Mouse (Mus musculus) midbrain, embryonic 10.5 days (tissue): Measurements from ENCODE around the gene Gdap1l1. TPM values are rescaled to one million over a fixed set of nuclear protein-coding genes. Genes with fewer than 3 reads are reported as not detected.
"Not testable (repeated sequence)": the region's sequence is repeated elsewhere in the genome, so short reads cannot be mapped to it uniquely, and the experiment has no call there.

Source experiments
- DNase-seq: peaks from one replicate; pipeline ENCODE4 v3.0.0-alpha.2; 2017; ENCODE audit warnings: low spot score
- H3K27ac ChIP-seq: fragments of 300-500 bp; sonication (generic); replicated peaks from 2 replicates; pipeline ENCODE4 v1.5.1; 2016; ENCODE audit warnings: mild to moderate bottlenecking
- H3K27me3 ChIP-seq: fragments of 300-500 bp; sonication (generic); 2 replicates; pipeline ENCODE4 v1.6.1; 2016; ENCODE audit warnings: low read depth, mild to moderate bottlenecking; ENCODE audit not compliant: poor library complexity, severe bottlenecking
- H3K36me3 ChIP-seq: fragments of 300-500 bp; sonication (generic); 2 replicates; pipeline ENCODE4 v1.6.1; 2016; ENCODE audit warnings: mild to moderate bottlenecking, moderate library complexity
- H3K4me1 ChIP-seq: fragments of 300-500 bp; sonication (generic); 2 replicates; pipeline ENCODE4 v1.6.1; 2016
- H3K4me3 ChIP-seq: fragments of 300-500 bp; sonication (generic); 2 replicates; pipeline ENCODE4 v1.5.1; 2016; ENCODE audit warnings: mild to moderate bottlenecking, moderate library complexity
- H3K9me3 ChIP-seq: fragments of 300-500 bp; sonication (generic); replicated peaks from 2 replicates; pipeline ENCODE4 v1.6.1; 2016; ENCODE audit warnings: mild to moderate bottlenecking
- WGBS: fragments of 180-500 bp; shearing (Covaris S2); methylation state at CpG from one replicate; pipeline ENCODE4 v1.1.7; 2016; 5-methylcytosine and 5-hydroxymethylcytosine counted together
- polyA plus RNA-seq: library from polyadenylated mRNA; unstranded; fragments of >200 nt; fragmentation: Nextera tagmentation; extraction: Ambion mirVana; gene quantifications from 2 replicates; pipeline ENCODE4 v1.2.1, GENCODE M21; 2016

The Gdap1l1 gene
- polyA plus RNA-seq: 20.0 and 30.2 TPM in 2 replicates

DNA sequence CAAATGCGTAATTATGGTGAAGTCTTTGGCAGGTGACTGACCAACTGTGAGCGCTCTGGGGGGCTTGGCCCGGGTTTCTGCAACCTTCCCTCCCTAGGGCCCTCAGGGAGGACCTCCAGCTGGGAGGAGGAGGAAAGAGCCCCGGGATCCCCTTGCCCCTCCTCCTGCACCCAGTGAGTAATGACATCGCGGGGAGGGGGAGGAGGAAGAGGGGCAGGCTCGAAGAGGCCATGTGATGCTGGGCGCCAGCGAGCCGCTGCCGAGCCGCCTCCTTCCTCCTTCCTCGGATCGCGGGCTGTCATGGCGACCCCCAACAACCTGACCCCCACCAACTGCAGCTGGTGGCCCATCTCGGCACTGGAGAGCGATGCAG lies at the start of gene Gdap1l1:
TSS of gene Gdap1l1 (plus strand) at position 231 of the 373 bp plus-strand sequence.
- no peaks in the 10 kb centered on the region for H3K9me3 ChIP-seq
- peak within 1 kb of the TSS; percentile 82 for H3K4me3 ChIP-seq
- H3K4me1 ChIP-seq: peaks cover 33% of the 10 kb centered on the region
- H3K27me3 ChIP-seq: peaks cover 23% of the 10 kb centered on the region
- peak within 1 kb of the TSS; percentile 86 for H3K27ac ChIP-seq
- DNase-seq: peak; percentile 55
- no peaks in the 10 kb centered on the region for H3K36me3 ChIP-seq
- WGBS: under 1% methylated on average over 18 of the region's 18 CpGs

DNA sequence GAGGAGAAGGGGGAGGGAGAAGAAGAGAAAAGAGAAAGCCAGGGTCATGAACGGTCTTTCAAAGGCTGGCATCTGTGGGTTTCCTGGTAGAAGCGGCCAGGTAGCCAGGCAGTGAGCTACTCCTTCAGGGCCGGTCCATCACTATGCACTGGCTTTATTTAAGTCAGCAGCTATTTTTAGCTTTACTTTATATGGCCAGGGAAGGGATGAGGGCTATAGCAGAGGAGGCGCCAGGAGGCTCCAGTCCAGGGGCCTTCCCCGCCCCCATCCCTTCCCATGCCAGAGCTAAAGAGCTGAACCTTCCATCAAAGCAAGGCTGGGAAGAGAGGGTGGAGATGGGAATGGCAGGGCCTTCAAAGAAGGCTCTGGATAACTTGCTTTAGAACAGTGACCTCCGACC lies 45.8 kb upstream of the Gdap1l1 start:
- Histone ChIP-seq H3K4me1 (peaks cover 6% of the 10 kb centered on the region), H3K27ac (no peak overlapping the region), H3K9me3 (no peaks in the 10 kb centered on the region; the same call in 1 of the 2 replicates), H3K4me3 (no peak overlapping the region), H3K27me3 (no peaks in the 10 kb centered on the region), H3K36me3 (no peaks in the 10 kb centered on the region)
- no peak for DNase-seq
- 88% methylated on average over 6 of the region's 6 CpGs for WGBS

DNA sequence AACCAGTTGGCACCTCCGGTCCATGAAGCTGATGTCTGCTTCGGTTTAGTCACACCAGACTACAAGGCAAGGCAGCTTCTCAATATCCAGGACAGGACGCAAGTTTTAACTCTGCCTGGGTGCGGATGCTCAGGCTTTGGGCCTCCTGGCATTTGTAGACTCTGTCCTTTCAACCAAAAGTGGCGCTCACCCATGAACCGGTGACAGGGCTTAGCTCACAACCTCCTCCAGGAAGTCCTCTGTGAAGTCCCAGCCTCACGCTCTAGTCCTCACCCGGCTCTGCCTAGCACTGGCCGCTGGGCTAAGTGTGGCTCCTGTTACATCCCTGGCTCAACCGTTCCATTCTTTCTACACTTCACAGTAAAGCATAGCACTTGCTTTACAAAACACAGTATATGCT lies 45.0 kb upstream of the Gdap1l1 start:
- no peak overlapping the region for H3K27ac ChIP-seq
- no peaks in the 10 kb centered on the region for H3K36me3 ChIP-seq
- no peak for DNase-seq
- 93% methylated on average over 10 of the region's 10 CpGs for WGBS
- H3K9me3 ChIP-seq: no peaks in the 10 kb centered on the region
- H3K4me1 ChIP-seq: peaks cover 14% of the 10 kb centered on the region
- H3K27me3 ChIP-seq: no peaks in the 10 kb centered on the region
- no peak overlapping the region for H3K4me3 ChIP-seq

DNA sequence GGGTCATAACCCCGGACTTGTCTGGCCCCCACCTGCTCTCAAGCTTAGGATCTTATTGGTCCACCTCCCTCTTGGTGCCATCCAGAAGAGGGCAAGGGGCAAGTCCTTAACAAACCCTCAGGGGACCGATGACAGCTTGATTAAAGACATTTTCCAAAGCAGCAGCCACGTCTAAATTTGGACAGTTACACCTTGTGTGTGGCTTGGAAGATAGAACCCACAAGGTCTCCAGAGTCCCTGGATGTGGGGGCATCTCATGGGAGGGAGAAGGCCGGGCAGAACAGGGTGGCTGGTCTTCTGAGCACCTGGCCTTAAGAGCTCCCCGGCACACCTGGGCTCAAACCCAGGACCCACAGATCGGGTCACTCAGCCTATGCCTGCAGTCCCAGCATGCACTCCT lies 44.3 kb upstream of the Gdap1l1 start:
- Histone ChIP-seq H3K27ac (no peak overlapping the region), H3K36me3 (no peaks in the 10 kb centered on the region), H3K9me3 (no peaks in the 10 kb centered on the region), H3K4me1 (peaks cover 19% of the 10 kb centered on the region), H3K27me3 (no peaks in the 10 kb centered on the region), H3K4me3 (no peak overlapping the region)
- no peak for DNase-seq
- WGBS: 81% methylated on average over 6 of the region's 6 CpGs

DNA sequence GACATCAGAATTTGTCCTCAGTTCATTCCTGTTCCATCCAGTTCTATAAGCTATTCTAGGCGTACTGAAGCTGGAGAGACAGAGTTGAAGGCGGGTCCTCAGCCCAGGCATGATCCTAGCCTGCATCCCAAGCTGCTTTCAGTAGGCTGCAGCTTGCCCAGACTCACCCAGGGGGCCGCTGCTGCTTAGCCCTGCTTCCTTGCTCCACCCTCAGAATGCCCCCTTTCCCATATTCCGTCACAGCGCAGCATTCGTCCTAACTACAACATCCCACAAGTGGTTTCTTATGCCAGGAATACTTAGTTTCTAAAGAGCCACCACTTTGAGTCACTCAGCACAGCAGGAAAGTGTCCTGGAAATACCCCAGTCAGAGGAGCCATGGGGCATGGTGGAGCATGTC lies 43.3 kb upstream of the Gdap1l1 start:
- Histone ChIP-seq H3K4me3 (no peak overlapping the region), H3K27ac (no peak overlapping the region), H3K27me3 (no peaks in the 10 kb centered on the region), H3K36me3 (no peaks in the 10 kb centered on the region), H3K9me3 (no peaks in the 10 kb centered on the region), H3K4me1 (peaks cover 19% of the 10 kb centered on the region)
- no peak for DNase-seq
- 83% methylated on average over 6 of the region's 6 CpGs for WGBS

DNA sequence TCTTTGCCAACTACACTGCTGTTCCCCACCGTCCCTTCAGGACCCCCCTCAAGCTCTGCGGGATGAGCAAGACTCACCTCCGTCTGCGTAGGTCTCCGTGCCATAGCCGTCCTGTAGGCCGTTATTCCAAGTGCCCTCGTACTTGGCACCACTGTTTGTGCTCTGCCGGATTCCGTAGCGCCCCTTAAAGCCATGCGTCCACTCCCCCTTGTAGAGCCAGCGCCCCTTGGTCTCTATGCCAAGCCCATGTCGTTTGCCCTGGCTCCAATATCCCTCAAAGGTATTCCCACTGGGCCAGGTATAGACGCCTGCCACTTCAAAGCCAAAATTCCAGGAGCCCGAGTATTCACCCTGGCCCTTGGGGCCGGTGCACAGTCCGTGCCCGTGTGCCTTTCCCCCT lies 41.2 kb upstream of the Gdap1l1 start:
- DNase-seq: no peak
- Histone ChIP-seq H3K4me3 (no peak overlapping the region), H3K4me1 (peaks cover 19% of the 10 kb centered on the region), H3K9me3 (no peaks in the 10 kb centered on the region), H3K36me3 (no peaks in the 10 kb centered on the region), H3K27ac (no peak overlapping the region), H3K27me3 (no peaks in the 10 kb centered on the region)
- 95% methylated on average over 19 of the region's 19 CpGs for WGBS

DNA sequence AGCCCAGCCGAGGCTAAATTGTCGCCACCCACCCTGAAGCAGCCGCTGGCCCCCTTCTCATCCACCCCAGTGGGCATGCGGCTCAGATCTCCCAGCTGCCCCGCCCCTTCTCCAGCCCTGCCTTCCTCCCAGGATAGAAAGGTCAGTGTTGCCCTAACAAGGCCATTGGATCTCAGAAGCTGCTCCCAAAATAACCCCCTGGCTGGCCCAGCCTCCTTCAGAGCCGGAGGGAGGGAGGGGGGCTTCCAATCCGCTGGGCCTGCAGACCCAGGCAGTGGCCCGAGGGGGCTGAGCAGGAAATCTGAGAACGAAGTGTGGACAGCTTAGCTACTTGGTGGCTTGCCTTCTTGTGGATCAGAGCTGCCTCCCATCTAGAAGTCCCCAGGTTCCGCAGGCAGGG lies 40.4 kb upstream of the Gdap1l1 start, which contains the start of gene Jph2:
TSS of gene Jph2 (minus strand) at position 89 of the 400 bp plus-strand sequence.
- H3K27ac ChIP-seq: peak within 1 kb of the TSS; percentile 70
- peak; percentile 57 for DNase-seq
- WGBS: 6% methylated on average over 10 of the region's 10 CpGs
- no peaks in the 10 kb centered on the region for H3K9me3 ChIP-seq
- peak within 1 kb of the TSS; percentile 40 for H3K4me3 ChIP-seq
- peaks cover 19% of the 10 kb centered on the region for H3K4me1 ChIP-seq
- H3K27me3 ChIP-seq: no peaks in the 10 kb centered on the region
- H3K36me3 ChIP-seq: no peaks in the 10 kb centered on the region

DNA sequence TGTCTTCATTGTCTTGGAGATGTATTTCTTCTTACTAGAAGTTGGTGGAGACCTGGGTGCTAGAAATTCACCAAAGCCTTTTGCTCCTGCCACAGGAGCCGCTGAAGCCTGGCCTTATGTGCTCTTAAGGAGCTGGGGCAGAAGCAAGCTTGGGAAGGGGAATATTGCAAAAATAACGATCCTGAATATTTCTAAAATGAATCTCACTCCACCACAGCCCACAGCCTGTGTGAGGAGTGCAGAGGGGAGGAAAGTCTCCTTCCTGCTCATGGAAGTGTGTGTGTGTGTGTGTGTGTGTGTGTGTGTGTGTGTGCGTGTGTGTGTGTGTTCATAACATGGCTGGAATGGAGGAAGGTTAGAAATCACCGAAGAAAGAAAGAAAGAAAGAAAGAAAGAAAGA lies 39.5 kb upstream of the Gdap1l1 start:
- 89% methylated on average over 4 of the region's 4 CpGs for WGBS

DNA sequence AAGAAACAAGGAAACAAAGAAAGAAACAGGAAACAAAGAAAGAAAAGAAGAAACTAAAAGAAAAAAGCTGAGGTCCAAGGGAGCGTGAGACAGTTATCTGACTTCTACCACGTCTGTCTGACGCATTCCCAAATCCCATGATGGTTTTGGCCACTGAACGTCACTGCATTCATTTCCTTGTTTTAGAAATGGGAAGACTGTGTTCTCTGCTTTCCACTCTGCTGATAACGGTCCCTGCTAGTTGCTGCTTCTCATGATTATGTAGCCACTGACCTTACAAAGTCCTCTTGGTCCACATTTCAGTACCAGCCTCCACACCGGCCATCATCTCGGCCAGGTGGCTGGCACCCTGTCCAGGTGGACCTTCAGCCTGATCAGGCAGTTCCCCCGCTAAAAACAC lies 39.1 kb upstream of the Gdap1l1 start:
- H3K4me3 ChIP-seq: no peak overlapping the region
- H3K27ac ChIP-seq: no peak overlapping the region
- H3K36me3 ChIP-seq: peaks cover 3% of the 10 kb centered on the region; the same call in 1 of the 2 replicates
- no peaks in the 10 kb centered on the region for H3K27me3 ChIP-seq
- peaks cover 19% of the 10 kb centered on the region for H3K4me1 ChIP-seq
- H3K9me3 ChIP-seq: no peaks in the 10 kb centered on the region
- no peak for DNase-seq
- 84% methylated on average over 8 of the region's 8 CpGs for WGBS

More for the DNA sequence above, 39.5 kb upstream of the Gdap1l1 start:
- DNase-seq: no peak
- H3K27ac ChIP-seq: no peak overlapping the region
- peaks cover 19% of the 10 kb centered on the region for H3K4me1 ChIP-seq
- H3K9me3 ChIP-seq: no peaks in the 10 kb centered on the region
- H3K4me3 ChIP-seq: no peak overlapping the region
- H3K27me3 ChIP-seq: no peaks in the 10 kb centered on the region
- no peaks in the 10 kb centered on the region for H3K36me3 ChIP-seq

DNA sequence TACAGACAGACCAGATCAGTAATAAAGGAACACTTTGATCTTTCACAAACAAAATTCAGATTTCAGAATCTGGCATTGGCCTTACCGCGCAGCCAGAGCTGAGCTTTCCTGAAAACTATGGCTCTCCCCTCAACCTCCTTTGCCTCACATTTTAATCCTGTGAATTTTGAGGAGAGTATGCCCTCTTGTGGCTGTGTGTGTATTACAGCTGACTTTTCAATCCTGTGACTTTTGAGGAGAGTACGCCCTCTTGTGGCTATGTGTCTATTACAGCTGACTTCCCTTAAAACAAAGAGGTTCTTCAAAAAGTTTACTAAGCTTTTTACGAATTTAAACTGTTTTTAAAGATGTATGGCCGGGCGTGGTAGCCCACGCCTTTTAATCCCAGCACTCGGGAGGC lies 37.1 kb upstream of the Gdap1l1 start:
- WGBS: 18% methylated on average over 8 of the region's 8 CpGs

DNA sequence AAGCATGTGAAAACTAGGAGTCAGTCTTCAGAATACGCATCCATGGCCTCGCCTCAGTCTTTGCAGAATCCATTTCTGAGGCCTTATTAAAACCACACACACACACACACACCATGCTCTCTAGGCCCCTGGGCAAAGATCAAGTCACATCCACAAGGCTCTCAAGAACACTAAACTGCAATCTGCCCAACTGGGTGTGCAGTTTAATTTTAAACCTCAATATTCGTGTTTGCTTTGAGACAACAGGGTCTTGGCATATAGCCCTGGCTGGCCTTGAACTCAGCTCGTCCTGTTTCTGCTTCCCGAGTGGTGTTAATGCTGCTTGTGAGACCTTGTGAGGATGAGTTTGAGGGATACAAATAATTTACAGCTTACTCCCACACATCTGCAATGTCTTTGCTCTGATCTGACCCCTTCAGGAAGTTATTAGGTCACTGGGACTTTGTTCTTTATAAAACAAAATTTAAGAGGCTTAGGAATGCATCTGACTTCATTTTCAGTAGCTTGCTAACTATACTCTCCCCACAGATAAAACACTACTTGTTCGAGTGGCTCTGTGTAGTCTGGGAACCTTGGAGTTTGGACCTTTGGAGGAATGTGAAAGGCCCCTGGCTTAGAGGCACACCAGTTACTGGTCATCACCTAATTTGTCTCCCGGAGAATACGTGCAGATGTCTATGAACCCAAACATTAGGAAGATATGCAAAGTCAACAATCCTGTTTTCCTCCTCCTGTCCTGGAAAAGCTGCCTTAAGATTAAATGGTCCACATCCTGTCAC lies 34.0 kb upstream of the Gdap1l1 start:
- H3K4me3 ChIP-seq: no peak overlapping the region
- DNase-seq: no peak
- no peaks in the 10 kb centered on the region for H3K4me1 ChIP-seq
- 90% methylated on average over 8 of the region's 8 CpGs for WGBS
- H3K9me3 ChIP-seq: no peaks in the 10 kb centered on the region
- H3K27me3 ChIP-seq: no peaks in the 10 kb centered on the region
- peaks cover 41% of the 10 kb centered on the region for H3K36me3 ChIP-seq
- no peak overlapping the region for H3K27ac ChIP-seq

More for the DNA sequence above, 37.1 kb upstream of the Gdap1l1 start:
- DNase-seq: peak; percentile 78
- Histone ChIP-seq H3K36me3 (peaks cover 17% of the 10 kb centered on the region), H3K27ac (no peak overlapping the region), H3K9me3 (no peaks in the 10 kb centered on the region), H3K4me3 (no peak overlapping the region), H3K27me3 (no peaks in the 10 kb centered on the region), H3K4me1 (peaks cover 19% of the 10 kb centered on the region)

DNA sequence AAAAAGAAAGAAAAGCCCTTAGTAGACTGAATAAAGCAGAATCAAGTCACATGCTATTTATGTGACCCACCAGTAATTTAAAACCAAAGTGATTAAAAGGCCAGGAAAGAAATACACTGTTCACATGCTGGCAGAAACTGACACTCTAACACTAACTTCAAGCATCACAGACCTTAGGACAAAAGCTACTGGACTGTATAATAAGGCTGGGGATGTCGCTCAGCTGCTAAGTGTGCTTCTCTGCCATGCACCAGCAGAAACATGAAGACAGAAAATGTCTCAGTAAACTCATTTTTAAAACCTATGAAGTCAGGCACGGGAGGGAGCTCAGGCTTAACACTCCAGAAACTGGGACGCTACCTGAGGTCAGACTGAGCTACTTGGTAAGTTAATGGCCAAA lies 28.1 kb upstream of the Gdap1l1 start:
- Histone ChIP-seq H3K4me1 (no peaks in the 10 kb centered on the region), H3K27ac (no peak overlapping the region), H3K27me3 (no peaks in the 10 kb centered on the region), H3K36me3 (peaks cover 85% of the 10 kb centered on the region), H3K9me3 (no peaks in the 10 kb centered on the region), H3K4me3 (no peak overlapping the region)
- DNase-seq: no peak
- 94% methylated on average over 3 of the region's 3 CpGs for WGBS

DNA sequence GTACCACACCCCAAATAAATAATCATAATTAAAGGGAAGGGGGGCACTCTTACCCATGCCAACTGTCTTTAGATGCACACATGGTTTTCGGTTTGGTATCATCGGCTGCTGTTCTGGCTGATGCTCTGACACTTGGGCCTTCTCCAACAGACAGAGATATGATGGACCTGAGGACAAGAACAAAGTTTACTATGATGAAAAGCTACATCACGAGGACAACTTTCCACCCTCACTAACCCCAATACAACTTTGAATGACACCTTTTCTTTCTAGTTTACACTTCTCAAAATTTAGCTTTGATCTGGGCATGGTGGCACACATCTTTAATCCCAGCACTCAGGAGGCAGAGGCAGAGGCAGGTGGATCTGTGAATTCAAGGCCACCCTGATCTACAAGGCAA lies 26.9 kb upstream of the Gdap1l1 start:
- WGBS: 94% methylated on average over 3 of the region's 3 CpGs
- not testable (repeated sequence) for DNase-seq, H3K4me3 ChIP-seq, H3K9me3 ChIP-seq, H3K27me3 ChIP-seq, H3K27ac ChIP-seq, H3K4me1 ChIP-seq
- H3K36me3 ChIP-seq: peaks cover 84% of the 10 kb centered on the region
